Mouse (Mus musculus) heart, embryonic 12.5 days (tissue): ENCODE results near the gene Rora. TPM values are rescaled to one million over a fixed set of nuclear protein-coding genes. Genes with fewer than 3 reads are reported as not detected.

Experiments
- ATAC-seq: fragments of 200-750 bp; cut with Nextera tagmentation; 2 replicates; pipeline ENCODE4 v1.8.0; 2017; ENCODE audit warnings: moderate TSS enrichment, moderate library complexity; ENCODE audit not compliant: insufficient number of reproducible peaks, low FRiP score
- H3K27ac ChIP-seq: fragments of 300-500 bp; sonication (generic); 2 replicates; pipeline ENCODE4 v1.5.1; 2016; ENCODE audit warnings: mild to moderate bottlenecking, moderate library complexity; ENCODE audit not compliant: poor library complexity, severe bottlenecking
- H3K27me3 ChIP-seq: fragments of 300-500 bp; sonication (generic); replicated peaks from 2 replicates; pipeline ENCODE4 v1.6.1; 2016; ENCODE audit warnings: mild to moderate bottlenecking, moderate library complexity
- H3K36me3 ChIP-seq: fragments of 300-500 bp; sonication (generic); 2 replicates; pipeline ENCODE4 v1.6.1; 2016; ENCODE audit warnings: mild to moderate bottlenecking, moderate library complexity
- H3K4me1 ChIP-seq: fragments of 300-500 bp; sonication (generic); replicated peaks from 2 replicates; pipeline ENCODE4 v1.6.1; 2016; ENCODE audit warnings: mild to moderate bottlenecking
- H3K4me2 ChIP-seq: fragments of 300-500 bp; sonication (generic); 2 replicates; pipeline ENCODE4 v1.6.1; 2016; ENCODE audit warnings: mild to moderate bottlenecking, moderate library complexity
- H3K4me3 ChIP-seq: fragments of 300-500 bp; sonication (generic); 2 replicates; pipeline ENCODE4 v1.5.1; 2016; ENCODE audit warnings: mild to moderate bottlenecking
- H3K9ac ChIP-seq: fragments of 300-500 bp; sonication (generic); 2 replicates; pipeline ENCODE4 v1.6.1; 2016; ENCODE audit warnings: mild to moderate bottlenecking, moderate library complexity
- H3K9me3 ChIP-seq: fragments of 300-500 bp; sonication (generic); replicated peaks from 2 replicates; pipeline ENCODE4 v1.6.1; 2016; ENCODE audit warnings: mild to moderate bottlenecking, moderate library complexity
- WGBS: fragments of 180-500 bp; shearing (Covaris S2); methylation state at CpG from one replicate; pipeline ENCODE4 v1.1.7; 2016; 5-methylcytosine and 5-hydroxymethylcytosine counted together
- polyA plus RNA-seq: library from polyadenylated mRNA; unstranded; fragments of >200 nt; fragmentation: Nextera tagmentation; extraction: Ambion mirVana; gene quantifications from 2 replicates; pipeline ENCODE4 v1.2.1, GENCODE M21; 2016

The Rora gene
- polyA plus RNA-seq, 1 experiment from 2014 or later, result 7.6 TPM

- Histone ChIP-seq H3K4me1 (peaks cover 13% of the 10 kb centered on the region; the same call in 1 of the 2 replicates), H3K36me3 (no peaks in the 10 kb centered on the region), H3K9me3 (no peaks in the 10 kb centered on the region), H3K9ac (no peak overlapping the region), H3K4me2 (no peak overlapping the region), H3K27ac (no peak overlapping the region), H3K4me3 (no peak overlapping the region), H3K27me3 (no peaks in the 10 kb centered on the region)
- ATAC-seq, result no peak
- WGBS, result 18% methylated on average over 7 of the region's 7 CpGs
Measured at GRCm38 (mm10) chr9:69270931-69271330, 617.3 kb downstream of the Rora start.

GRCm38 (mm10) chr9:69272884-69273283, 619.3 kb downstream of the Rora start:
- H3K27ac ChIP-seq, result no peak overlapping the region
- H3K36me3 ChIP-seq, result no peaks in the 10 kb centered on the region
- WGBS, result 41% methylated on average over 9 of the region's 9 CpGs
- H3K9ac ChIP-seq, result no peak overlapping the region
- no peak overlapping the region for H3K4me2 ChIP-seq
- no peak overlapping the region for H3K4me3 ChIP-seq
- no peaks in the 10 kb centered on the region for H3K27me3 ChIP-seq
- no peaks in the 10 kb centered on the region for H3K9me3 ChIP-seq
- H3K4me1 ChIP-seq, result peaks cover 19% of the 10 kb centered on the region; the same call in 1 of the 2 replicates
- no peak for ATAC-seq

GRCm38 (mm10) chr9:69274766-69275485, 621.3 kb downstream of the Rora start:
- Histone ChIP-seq H3K27me3 (no peaks in the 10 kb centered on the region), H3K9ac (no peak overlapping the region), H3K36me3 (no peaks in the 10 kb centered on the region), H3K27ac (no peak overlapping the region), H3K4me1 (peaks cover 19% of the 10 kb centered on the region; the same call in 1 of the 2 replicates), H3K4me3 (no peak overlapping the region), H3K9me3 (no peaks in the 10 kb centered on the region), H3K4me2 (no peak overlapping the region)
- WGBS, result 74% methylated on average over 10 of the region's 10 CpGs
- ATAC-seq, result no peak

- no peaks in the 10 kb centered on the region for H3K36me3 ChIP-seq
- no peaks in the 10 kb centered on the region for H3K27me3 ChIP-seq
- no peak overlapping the region for H3K4me3 ChIP-seq
- 54% methylated on average over 10 of the region's 10 CpGs for whole genome bisulfite sequencing
- H3K4me2 ChIP-seq, result no peak overlapping the region
- H3K9me3 ChIP-seq, result no peaks in the 10 kb centered on the region
- H3K9ac ChIP-seq, result no peak overlapping the region
- 0 out of 2 replicates have a peak, but pooled peaks cover 14% of the 10 kb centered on the region for H3K4me1 ChIP-seq
- ATAC-seq, result no peak
- H3K27ac ChIP-seq, result no peak overlapping the region
Measured at GRCm38 (mm10) chr9:69277256-69277655, 623.7 kb downstream of the Rora start.

- Histone ChIP-seq H3K9ac (no peak overlapping the region), H3K36me3 (no peaks in the 10 kb centered on the region), H3K4me3 (no peak overlapping the region), H3K27me3 (no peaks in the 10 kb centered on the region), H3K4me2 (no peak overlapping the region), H3K27ac (no peak overlapping the region), H3K9me3 (peaks cover 2% of the 10 kb centered on the region; the same call in 1 of the 2 replicates), H3K4me1 (peaks cover 5% of the 10 kb centered on the region; the same call in 1 of the 2 replicates)
- WGBS, result 87% methylated on average over 3 of the region's 3 CpGs
- no peak for ATAC-seq
Measured at GRCm38 (mm10) chr9:69285011-69285410, 631.4 kb downstream of the Rora start.

GRCm38 (mm10) chr9:69288113-69288512, 634.5 kb downstream of the Rora start:
- Histone ChIP-seq H3K27me3 (peaks cover 9% of the 10 kb centered on the region), H3K4me1 (peaks cover 17% of the 10 kb centered on the region), H3K27ac (no peak overlapping the region), H3K36me3 (no peaks in the 10 kb centered on the region), H3K9ac (no peak overlapping the region), H3K4me3 (no peak overlapping the region), H3K4me2 (no peak overlapping the region), H3K9me3 (no peaks in the 10 kb centered on the region)
- whole genome bisulfite sequencing, result 80% methylated on average over 1 of the region's 1 CpGs
- ATAC-seq, result no peak

GRCm38 (mm10) chr9:69288586-69288985, 635.0 kb downstream of the Rora start:
- 44% methylated on average over 5 of the region's 5 CpGs for WGBS
- Histone ChIP-seq H3K4me1 (peaks cover 17% of the 10 kb centered on the region), H3K4me2 (no peak overlapping the region), H3K36me3 (no peaks in the 10 kb centered on the region), H3K27me3 (peaks cover 13% of the 10 kb centered on the region), H3K27ac (no peak overlapping the region), H3K4me3 (no peak overlapping the region), H3K9me3 (no peaks in the 10 kb centered on the region), H3K9ac (no peak overlapping the region)
- no peak for ATAC-seq

- Histone ChIP-seq H3K4me1 (peaks cover 17% of the 10 kb centered on the region), H3K9ac (peak overlapping the region; percentile 84), H3K27me3 (peaks cover 13% of the 10 kb centered on the region), H3K27ac (peak overlapping the region; percentile 66), H3K36me3 (no peaks in the 10 kb centered on the region), H3K4me3 (peak overlapping the region; percentile 81), H3K4me2 (peak overlapping the region; percentile 96), H3K9me3 (no peaks in the 10 kb centered on the region)
- peak; percentile 92 for ATAC-seq
- WGBS, result 1% methylated on average over 51 of the region's 59 CpGs
Measured at GRCm38 (mm10) chr9:69289056-69290017, 635.8 kb downstream of the Rora start.

- Histone ChIP-seq H3K36me3 (no peaks in the 10 kb centered on the region), H3K9me3 (no peaks in the 10 kb centered on the region), H3K27ac (peak overlapping the region; percentile 66), H3K4me3 (peak overlapping the region; percentile 81), H3K9ac (peak overlapping the region; percentile 84), H3K4me2 (peak overlapping the region; percentile 96), H3K27me3 (peaks cover 13% of the 10 kb centered on the region), H3K4me1 (peaks cover 17% of the 10 kb centered on the region)
- whole genome bisulfite sequencing, result under 1% methylated on average over 71 of the region's 73 CpGs
- peak; percentile 63 for ATAC-seq
Measured at GRCm38 (mm10) chr9:69290018-69290880, 636.7 kb downstream of the Rora start.

GRCm38 (mm10) chr9:69290881-69291450, 637.4 kb downstream of the Rora start:
- Histone ChIP-seq H3K36me3 (no peaks in the 10 kb centered on the region), H3K4me1 (peaks cover 17% of the 10 kb centered on the region), H3K27me3 (peaks cover 13% of the 10 kb centered on the region), H3K9me3 (no peaks in the 10 kb centered on the region), H3K4me3 (peak overlapping the region; percentile 81), H3K4me2 (peak overlapping the region; percentile 96), H3K27ac (no peak overlapping the region), H3K9ac (peak overlapping the region; percentile 84)
- ATAC-seq, result no peak
- 2% methylated on average over 29 of the region's 29 CpGs for WGBS
